Mouse (Mus musculus) left cerebral cortex, adult 18-20 months (tissue): ENCODE data around the gene Atp11a. TPM values are rescaled to one million over a fixed set of nuclear protein-coding genes. Genes with fewer than 3 reads are reported as not detected.

ENCODE experiments used
- DNase-seq, 2 experiments: peaks; one replicate each; pipeline ENCODE4 v3.0.0; 2021 to 2022; ENCODE audit warnings: low spot score in 2 of 2, mixed read lengths in 1 of 2
- total RNA-seq, 2 experiments: library from RNA; stranded (reverse); gene quantifications; 2 replicates each; pipeline ENCODE4 v1.2.3; 2021

Atp11a gene
- total RNA-seq, 2 experiments from 2014 or later, result 47.7 to 55.2 TPM

- peak; percentile 25 to 34 for DNase-seq
Observed at GRCm38 (mm10) chr8:12768747-12769146, 11.9 kb downstream of the Atp11a start.

- DNase-seq, result no peak
Observed at GRCm38 (mm10) chr8:12769296-12769695, 12.5 kb downstream of the Atp11a start.

- DNase-seq, result no peak
Observed at GRCm38 (mm10) chr8:12772319-12772718, 15.5 kb downstream of the Atp11a start.

- no peak for DNase-seq
Observed at GRCm38 (mm10) chr8:12773914-12774313, 17.1 kb downstream of the Atp11a start.

- no peak for DNase-seq
Observed at GRCm38 (mm10) chr8:12774872-12775298, 18.1 kb downstream of the Atp11a start.

GRCm38 (mm10) chr8:12775302-12775975, 18.6 kb downstream of the Atp11a start:
- DNase-seq, result no peak

- no peak for DNase-seq
Observed at GRCm38 (mm10) chr8:12776166-12776565, 19.4 kb downstream of the Atp11a start.

- DNase-seq, result no peak
Observed at GRCm38 (mm10) chr8:12777171-12777570, 20.4 kb downstream of the Atp11a start.

- DNase-seq, result no peak
Observed at GRCm38 (mm10) chr8:12779541-12779940, 22.7 kb downstream of the Atp11a start.

- no peak for DNase-seq
Observed at GRCm38 (mm10) chr8:12785508-12785907, 28.7 kb downstream of the Atp11a start.

GRCm38 (mm10) chr8:12786261-12786957, 29.6 kb downstream of the Atp11a start:
- DNase-seq, result peak; percentile 14 to 24

GRCm38 (mm10) chr8:12786958-12787301, 30.1 kb downstream of the Atp11a start:
- peak in 1 of 2 experiments; percentile 17 for DNase-seq

GRCm38 (mm10) chr8:12787427-12787826, 30.6 kb downstream of the Atp11a start:
- no peak for DNase-seq

- no peak for DNase-seq
Observed at GRCm38 (mm10) chr8:12788695-12789094, 31.9 kb downstream of the Atp11a start.

- no peak for DNase-seq
Observed at GRCm38 (mm10) chr8:12795011-12795671, 38.3 kb downstream of the Atp11a start.

- DNase-seq, result no peak
Observed at GRCm38 (mm10) chr8:12799099-12799498, 42.3 kb downstream of the Atp11a start.

- DNase-seq, result no peak
Observed at GRCm38 (mm10) chr8:12799832-12800231, 43.0 kb downstream of the Atp11a start.

GRCm38 (mm10) chr8:12800246-12800645, 43.4 kb downstream of the Atp11a start:
- no peak for DNase-seq

GRCm38 (mm10) chr8:12801586-12801985, 44.8 kb downstream of the Atp11a start:
- DNase-seq, result no peak

- DNase-seq, result peak in 1 of 2 experiments; percentile 17
Observed at GRCm38 (mm10) chr8:12803121-12803520, 46.3 kb downstream of the Atp11a start.

- no peak for DNase-seq
Observed at GRCm38 (mm10) chr8:12804909-12805308, 48.1 kb downstream of the Atp11a start.

- no peak for DNase-seq
Observed at GRCm38 (mm10) chr8:12805569-12805968, 48.8 kb downstream of the Atp11a start.
